Mouse (Mus musculus): ENCODE measurements around the gene Cyp51.

GRCm38 (mm10) chr5:4036686-4037085, 67.9 kb downstream of the Cyp51 start:
- no peak for TF ChIP-seq EP300 (IDR thresholded peaks at IDR 0.05; ENCODE audit: low read depth)
- TF ChIP-seq CTCF (IDR thresholded peaks at IDR 0.05; ENCODE audit: low read depth): no peak
